Mouse (Mus musculus): ENCODE results near the gene Slc28a3. TPM values are rescaled to one million over a fixed set of nuclear protein-coding genes. Genes with fewer than 3 reads are reported as not detected.
A peak's percentile ranks its signal among the peaks of the same experiment; 100 is the strongest.

Gene Slc28a3
- total and polyA plus RNA-seq, 3 experiments = 0.33 TPM; not detected in 2

- H3K4me3 ChIP-seq (ENCODE audit: low read depth, low read length) = peak overlapping the region; percentile 70
- ATAC-seq (ENCODE audit: extremely low read depth, insufficient number of reproducible peaks, low FRiP score, poor library complexity, severe bottlenecking) = no peak
- TF ChIP-seq TAL1 (conservative IDR thresholded peaks at IDR 0.05; ENCODE audit: low read depth, low read length) (no peak), GATA2 (IDR thresholded peaks at IDR 0.05; ENCODE audit: borderline replicate concordance, low read depth, low read length) (no peak), CTCF (IDR thresholded peaks at IDR 0.05; ENCODE audit: low read depth, low read length) (no peak), POLR2AphosphoS5 (IDR thresholded peaks at IDR 0.05; ENCODE audit: insufficient replicate concordance, low read depth, low read length) (no peak; the same call in 1 of the 2 replicates), GATA1 (IDR thresholded peaks at IDR 0.05; ENCODE audit: borderline replicate concordance, low read length) (no peak)
Measured at GRCm38 (mm10) chr13:58523761-58524117, 86.9 kb downstream of the Slc28a3 start.

GRCm38 (mm10) chr13:58523011-58523760, 87.5 kb downstream of the Slc28a3 start:
- H3K4me3 ChIP-seq (ENCODE audit: low read depth, low read length) = peak overlapping the region; percentile 70
- DNase-seq (ENCODE audit: low spot score) (peak; percentile 54), ATAC-seq (ENCODE audit: extremely low read depth, insufficient number of reproducible peaks, low FRiP score, poor library complexity, severe bottlenecking) (peak; percentile 42)
- peaks cover 90% of the 10 kb centered on the region for H3K4me1 ChIP-seq (ENCODE audit: insufficient read depth, low read depth, low read length)
- no peaks in the 10 kb centered on the region for H3K9me3 ChIP-seq (replicated peaks)
- no peaks in the 10 kb centered on the region for H3K27me3 ChIP-seq (ENCODE audit: insufficient read depth, low read length)
- H3K36me3 ChIP-seq (replicated peaks) = peaks cover 16% of the 10 kb centered on the region
- TF ChIP-seq CTCF (IDR thresholded peaks at IDR 0.05; ENCODE audit: low read depth, low read length) (no peak), TAL1 (conservative IDR thresholded peaks at IDR 0.05; ENCODE audit: low read depth, low read length) (no peak; the same call in 1 of the 2 replicates), POLR2AphosphoS5 (IDR thresholded peaks at IDR 0.05; ENCODE audit: insufficient replicate concordance, low read depth, low read length) (no peak; the same call in 1 of the 2 replicates), GATA1 (IDR thresholded peaks at IDR 0.05; ENCODE audit: borderline replicate concordance, low read length) (no peak), GATA2 (IDR thresholded peaks at IDR 0.05; ENCODE audit: borderline replicate concordance, low read depth, low read length) (no peak)

More at GRCm38 (mm10) chr13:58523761-58524117, 86.9 kb downstream of the Slc28a3 start:
- no peaks in the 10 kb centered on the region for H3K27me3 ChIP-seq (ENCODE audit: insufficient read depth, low read length)
- DNase-seq (ENCODE audit: low spot score) = no peak
- H3K9me3 ChIP-seq (replicated peaks) = no peaks in the 10 kb centered on the region
- peaks cover 89% of the 10 kb centered on the region for H3K4me1 ChIP-seq (ENCODE audit: insufficient read depth, low read depth, low read length)
- peaks cover 18% of the 10 kb centered on the region for H3K36me3 ChIP-seq (replicated peaks)

DNA sequence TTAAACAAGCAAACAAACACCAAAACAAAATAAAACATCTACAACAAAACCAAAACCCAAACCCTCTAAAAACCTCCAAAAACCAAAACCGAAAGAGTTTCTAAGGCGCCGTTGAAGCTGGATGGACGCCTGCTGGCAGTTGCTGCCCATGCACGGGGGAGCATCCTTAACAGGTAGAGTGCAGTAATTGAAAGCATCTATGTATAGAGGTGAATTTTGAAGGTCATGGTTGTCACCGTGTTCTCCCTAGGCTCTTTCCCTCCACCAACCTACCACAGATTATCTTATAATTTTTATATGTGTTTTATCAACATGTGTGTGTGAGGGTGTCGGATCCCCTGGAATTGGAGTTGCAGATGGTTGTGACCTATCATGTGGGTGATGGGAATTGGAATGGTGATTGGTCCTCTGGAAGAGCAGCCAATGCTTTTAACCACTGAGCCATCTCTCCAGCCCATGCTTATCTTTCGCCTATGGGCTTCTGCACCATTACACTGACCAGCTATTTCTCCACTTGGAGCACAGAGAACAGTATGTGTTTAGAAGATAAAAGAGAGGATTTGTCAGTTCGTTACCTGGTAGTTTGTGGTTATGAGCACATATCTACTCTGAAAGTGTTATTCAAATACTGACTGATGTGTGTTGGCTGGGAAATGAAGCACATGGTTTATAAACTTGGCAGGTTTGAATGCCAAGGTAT, 89.2 kb downstream of the Slc28a3 start:
- H3K4me3 ChIP-seq (ENCODE audit: low read depth, low read length) = peak overlapping the region; percentile 70
- no peaks in the 10 kb centered on the region for H3K27me3 ChIP-seq (ENCODE audit: insufficient read depth, low read length)
- no peaks in the 10 kb centered on the region for H3K9me3 ChIP-seq (replicated peaks)
- DNase-seq (ENCODE audit: low spot score) = no peak
- peaks cover 86% of the 10 kb centered on the region for H3K4me1 ChIP-seq (ENCODE audit: insufficient read depth, low read depth, low read length)
- peak; percentile 72 for TF ChIP-seq TAL1 (conservative IDR thresholded peaks at IDR 0.05; ENCODE audit: low read depth, low read length)
- TF ChIP-seq GATA2 (IDR thresholded peaks at IDR 0.05; ENCODE audit: borderline replicate concordance, low read depth, low read length) = no peak
- ATAC-seq (ENCODE audit: extremely low read depth, insufficient number of reproducible peaks, low FRiP score, poor library complexity, severe bottlenecking) = peak; percentile 12
- H3K36me3 ChIP-seq (replicated peaks) = peaks cover 5% of the 10 kb centered on the region

- DNase-seq (ENCODE audit: low spot score) (no peak), ATAC-seq (ENCODE audit: extremely low read depth, insufficient number of reproducible peaks, low FRiP score, poor library complexity, severe bottlenecking) (peak; percentile 8)
- peaks cover 3% of the 10 kb centered on the region for H3K36me3 ChIP-seq (replicated peaks)
- peaks cover 87% of the 10 kb centered on the region for H3K4me1 ChIP-seq (ENCODE audit: insufficient read depth, low read depth, low read length)
- H3K27me3 ChIP-seq (ENCODE audit: insufficient read depth, low read length) = no peaks in the 10 kb centered on the region
- H3K9me3 ChIP-seq (replicated peaks) = no peaks in the 10 kb centered on the region
- peak overlapping the region; percentile 70 for H3K4me3 ChIP-seq (ENCODE audit: low read depth, low read length)
- TF ChIP-seq POLR2AphosphoS5 (IDR thresholded peaks at IDR 0.05; ENCODE audit: insufficient replicate concordance, low read depth, low read length) (no peak), TAL1 (conservative IDR thresholded peaks at IDR 0.05; ENCODE audit: low read depth, low read length) (no peak), GATA2 (IDR thresholded peaks at IDR 0.05; ENCODE audit: borderline replicate concordance, low read depth, low read length) (no peak), GATA1 (IDR thresholded peaks at IDR 0.05; ENCODE audit: borderline replicate concordance, low read length) (no peak), CTCF (IDR thresholded peaks at IDR 0.05; ENCODE audit: low read depth, low read length) (no peak)
Measured at GRCm38 (mm10) chr13:58520580-58521330, 89.9 kb downstream of the Slc28a3 start.

DNA sequence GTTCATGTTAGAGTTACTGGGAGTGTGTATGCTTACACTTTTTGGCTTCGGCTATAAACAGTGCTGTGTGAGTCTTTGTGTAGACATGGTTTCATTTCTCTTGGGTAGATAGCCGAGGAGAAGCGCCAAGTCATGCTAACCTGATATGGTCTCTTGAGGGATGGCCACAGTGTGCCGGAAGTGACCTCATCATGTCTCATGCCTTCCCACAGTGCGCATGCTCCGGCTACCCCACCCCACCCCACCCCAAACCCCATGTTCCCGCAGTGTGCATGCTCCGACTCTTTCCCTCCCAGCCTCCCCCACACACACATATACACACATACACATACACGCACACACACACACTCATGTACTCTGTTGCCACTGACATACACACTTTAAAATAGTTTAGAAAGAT, 90.6 kb downstream of the Slc28a3 start:
- Histone ChIP-seq H3K27me3 (ENCODE audit: insufficient read depth, low read length) (no peaks in the 10 kb centered on the region), H3K9me3 (replicated peaks) (no peaks in the 10 kb centered on the region), H3K36me3 (replicated peaks) (peaks cover 1% of the 10 kb centered on the region), H3K4me3 (ENCODE audit: low read depth, low read length) (peak overlapping the region; percentile 70; the same call in 1 of the 2 replicates), H3K4me1 (ENCODE audit: insufficient read depth, low read depth, low read length) (peaks cover 88% of the 10 kb centered on the region)
- DNase-seq (ENCODE audit: low spot score) (peak; percentile 66), ATAC-seq (ENCODE audit: extremely low read depth, insufficient number of reproducible peaks, low FRiP score, poor library complexity, severe bottlenecking) (peak; percentile 6; the same call in 1 of the 2 replicates)
- TF ChIP-seq CTCF (IDR thresholded peaks at IDR 0.05; ENCODE audit: low read depth, low read length) = no peak
- no peak for TF ChIP-seq GATA1 (IDR thresholded peaks at IDR 0.05; ENCODE audit: borderline replicate concordance, low read length)
- no peak for TF ChIP-seq TAL1 (conservative IDR thresholded peaks at IDR 0.05; ENCODE audit: low read depth, low read length)

DNA sequence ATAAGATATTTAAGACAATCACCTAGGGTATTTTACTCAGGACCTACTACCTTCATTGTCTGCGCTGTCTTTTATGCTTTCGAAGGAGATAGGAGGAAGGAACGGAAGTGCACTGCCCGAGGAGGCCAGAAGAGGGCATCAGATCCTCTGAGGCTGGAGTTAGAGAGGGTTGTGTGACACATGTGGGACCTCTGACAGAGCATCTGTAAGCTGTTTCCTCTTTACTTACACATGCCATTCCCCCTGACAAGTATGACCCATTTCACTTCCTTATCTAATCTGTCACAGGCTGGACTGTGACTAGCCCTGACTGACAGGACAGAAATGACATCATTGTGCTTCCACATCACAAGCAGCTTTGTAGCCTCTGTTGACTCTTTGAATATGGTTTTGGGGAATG, 94.4 kb downstream of the Slc28a3 start:
- H3K27me3 ChIP-seq (ENCODE audit: insufficient read depth, low read length) = no peaks in the 10 kb centered on the region
- TF ChIP-seq TAL1 (conservative IDR thresholded peaks at IDR 0.05; ENCODE audit: low read depth, low read length) (peak; percentile 60), POLR2AphosphoS5 (IDR thresholded peaks at IDR 0.05; ENCODE audit: insufficient replicate concordance, low read depth, low read length) (no peak), GATA1 (IDR thresholded peaks at IDR 0.05; ENCODE audit: borderline replicate concordance, low read length) (no peak), GATA2 (IDR thresholded peaks at IDR 0.05; ENCODE audit: borderline replicate concordance, low read depth, low read length) (no peak), CTCF (IDR thresholded peaks at IDR 0.05; ENCODE audit: low read depth, low read length) (peak; percentile 61)
- H3K9me3 ChIP-seq (replicated peaks) = no peaks in the 10 kb centered on the region
- peak; percentile 66 for DNase-seq (ENCODE audit: low spot score)
- no peak overlapping the region; the same call in 1 of the 2 replicates for H3K4me3 ChIP-seq (ENCODE audit: low read depth, low read length)
- H3K4me1 ChIP-seq (ENCODE audit: insufficient read depth, low read depth, low read length) = peaks cover 73% of the 10 kb centered on the region
- ATAC-seq (ENCODE audit: extremely low read depth, insufficient number of reproducible peaks, low FRiP score, poor library complexity, severe bottlenecking) = peak; percentile 76
- H3K36me3 ChIP-seq (replicated peaks) = no peaks in the 10 kb centered on the region

Measured in G1E (cell line).